Mouse (Mus musculus) layer of hippocampus, postnatal 25 days (tissue): ENCODE measurements around the gene Slc17a4. TPM values are rescaled to one million over a fixed set of nuclear protein-coding genes. Genes with fewer than 3 reads are reported as not detected.

Experiments
- DNase-seq, 2 experiments: peaks; one replicate each; pipeline ENCODE4 v3.0.0; 2022; ENCODE audit warnings: mixed read lengths in 2 of 2, low spot score in 1 of 2; ENCODE audit errors: extremely low spot score in 1 of 2
- total RNA-seq, 2 experiments: library from RNA; stranded (reverse); gene quantifications; 2 replicates each; pipeline ENCODE4 v1.2.3; 2021

The Slc17a4 gene
- total RNA-seq, result not detected

GRCm38 (mm10) chr13:23914376-23915167 is at the start of gene Slc17a4:
Slc17a4 (minus strand) TSS chr13:23915009.
- no peak for DNase-seq

GRCm38 (mm10) chr13:23959776-23960175 is 45.0 kb upstream of the Slc17a4 start:
- DNase-seq, result no peak

- no peak for DNase-seq
Observed at GRCm38 (mm10) chr13:23950928-23951327, 36.1 kb upstream of the Slc17a4 start.

GRCm38 (mm10) chr13:23949484-23950246 is 34.9 kb upstream of the Slc17a4 start:
- DNase-seq, result no peak

GRCm38 (mm10) chr13:23946254-23946653 is 31.4 kb upstream of the Slc17a4 start:
- no peak for DNase-seq

- DNase-seq, result no peak
Observed at GRCm38 (mm10) chr13:23942861-23943260, 28.1 kb upstream of the Slc17a4 start.

- no peak for DNase-seq
Observed at GRCm38 (mm10) chr13:23940291-23940690, 25.5 kb upstream of the Slc17a4 start.

GRCm38 (mm10) chr13:23938699-23939098 is 23.9 kb upstream of the Slc17a4 start:
- DNase-seq, result peak in 1 of 2 experiments; percentile 53

- no peak for DNase-seq
Observed at GRCm38 (mm10) chr13:23934211-23934520, 19.4 kb upstream of the Slc17a4 start, which contains the start of gene Hist1h2aa. Hist1h2aa (plus strand) TSS chr13:23934462.

GRCm38 (mm10) chr13:23933421-23934210 is 18.8 kb upstream of the Slc17a4 start, which contains the start of gene Hist1h2ba:
Hist1h2ba (minus strand) TSS chr13:23934156.
- DNase-seq, result no peak

GRCm38 (mm10) chr13:23930904-23931303 is 16.1 kb upstream of the Slc17a4 start:
- DNase-seq, result no peak

- no peak for DNase-seq
Observed at GRCm38 (mm10) chr13:23930461-23930860, 15.7 kb upstream of the Slc17a4 start.

- no peak for DNase-seq
Observed at GRCm38 (mm10) chr13:23928637-23929036, 13.8 kb upstream of the Slc17a4 start.

- no peak for DNase-seq
Observed at GRCm38 (mm10) chr13:23925792-23926191, 11.0 kb upstream of the Slc17a4 start.

- DNase-seq, result no peak
Observed at GRCm38 (mm10) chr13:23917674-23918073, 2.9 kb upstream of the Slc17a4 start.

GRCm38 (mm10) chr13:23916132-23916531 is 1.3 kb upstream of the Slc17a4 start:
- no peak for DNase-seq

GRCm38 (mm10) chr13:23913791-23914306 is 960 bp downstream of the Slc17a4 start:
- no peak for DNase-seq

GRCm38 (mm10) chr13:23911335-23911734 is 3.5 kb downstream of the Slc17a4 start:
- no peak for DNase-seq

- no peak for DNase-seq
Observed at GRCm38 (mm10) chr13:23910121-23910520, 4.7 kb downstream of the Slc17a4 start.

GRCm38 (mm10) chr13:23906906-23907305 is 7.9 kb downstream of the Slc17a4 start:
- no peak for DNase-seq

- DNase-seq, result no peak
Observed at GRCm38 (mm10) chr13:23898242-23898641, 16.6 kb downstream of the Slc17a4 start.
